Mouse (Mus musculus): ENCODE results near the gene Tor4a. TPM values are rescaled to one million over a fixed set of nuclear protein-coding genes. Genes with fewer than 3 reads are reported as not detected.

Tor4a gene
- polyA plus RNA-seq, 1 experiment = 90.6 TPM

GRCm38 (mm10) chr2:25157655-25158054 is 39.0 kb downstream of the Tor4a start:
- peak; percentile 52 for DNase-seq
- Histone ChIP-seq H3K27ac (ENCODE audit: control insufficient read depth, insufficient read depth, low read length) (no peak overlapping the region), H3K36me3 (ENCODE audit: control insufficient read depth, insufficient read depth, low read length) (no peaks in the 10 kb centered on the region), H3K27me3 (ENCODE audit: control insufficient read depth, insufficient read depth, low read length) (no peaks in the 10 kb centered on the region), H3K4me1 (replicated peaks; ENCODE audit: control insufficient read depth, insufficient read depth, low read length) (no peaks in the 10 kb centered on the region), H3K4me3 (ENCODE audit: control insufficient read depth, insufficient read depth, low read length) (no peak overlapping the region)
- TF ChIP-seq CTCF (IDR thresholded peaks at IDR 0.05; ENCODE audit: borderline replicate concordance, control insufficient read depth, extremely low read depth, insufficient read depth, low read length, poor library complexity) (no peak), POLR2A (IDR thresholded peaks at IDR 0.05; ENCODE audit: control insufficient read depth, extremely low read depth, insufficient read depth, low read length, poor library complexity) (no peak)
- WGBS = 56% methylated on average over 2 of the region's 2 CpGs

DNA sequence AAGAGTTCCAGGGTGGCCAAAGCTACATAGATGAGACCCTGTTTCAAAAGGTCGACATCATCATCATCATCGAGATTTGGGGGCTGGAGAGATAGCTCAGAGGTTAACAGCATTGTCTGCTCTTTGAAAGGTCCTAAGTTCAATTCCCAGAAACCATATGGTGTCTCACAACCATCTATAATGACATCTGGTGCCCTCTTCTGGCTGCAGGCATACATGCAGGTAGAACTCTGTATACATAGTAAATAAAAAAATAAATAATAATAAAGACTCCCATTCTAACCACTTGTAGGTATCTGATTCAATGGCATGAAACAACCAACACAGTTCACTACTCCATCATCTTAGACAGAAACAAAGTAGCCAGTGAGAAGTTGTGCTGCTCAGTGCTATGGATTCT is 39.7 kb downstream of the Tor4a start:
- no peaks in the 10 kb centered on the region for H3K4me1 ChIP-seq (replicated peaks; ENCODE audit: control insufficient read depth, insufficient read depth, low read length)
- no peak overlapping the region for H3K27ac ChIP-seq (ENCODE audit: control insufficient read depth, insufficient read depth, low read length)
- H3K4me3 ChIP-seq (ENCODE audit: control insufficient read depth, insufficient read depth, low read length) = no peak overlapping the region

DNA sequence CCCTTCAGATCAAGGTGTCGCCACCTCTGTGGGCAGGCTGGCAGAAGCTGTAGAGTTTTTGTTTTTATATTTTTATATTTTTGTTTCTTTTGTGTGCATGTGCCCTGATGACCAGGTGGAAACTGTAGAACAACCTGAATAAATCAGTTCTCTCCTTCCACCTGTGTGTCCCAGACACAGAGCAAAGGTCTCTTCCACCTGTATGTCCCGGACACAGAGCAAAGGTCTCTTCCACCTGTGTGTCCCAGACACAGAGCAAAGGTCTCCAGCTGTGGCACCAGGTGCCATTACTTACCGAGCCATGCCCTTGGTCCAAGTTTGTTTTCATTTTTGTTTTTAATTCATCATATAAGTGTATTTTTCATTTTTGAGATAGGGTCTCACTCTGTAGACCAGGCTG is 40.5 kb downstream of the Tor4a start:
- Histone ChIP-seq H3K4me3 (ENCODE audit: control insufficient read depth, insufficient read depth, low read length) (no peak overlapping the region), H3K27ac (ENCODE audit: control insufficient read depth, insufficient read depth, low read length) (no peak overlapping the region), H3K4me1 (replicated peaks; ENCODE audit: control insufficient read depth, insufficient read depth, low read length) (no peaks in the 10 kb centered on the region), H3K36me3 (ENCODE audit: control insufficient read depth, insufficient read depth, low read length) (no peaks in the 10 kb centered on the region), H3K27me3 (ENCODE audit: control insufficient read depth, insufficient read depth, low read length) (no peaks in the 10 kb centered on the region)
- DNase-seq = no peak
- TF ChIP-seq CTCF (IDR thresholded peaks at IDR 0.05; ENCODE audit: borderline replicate concordance, control insufficient read depth, extremely low read depth, insufficient read depth, low read length, poor library complexity) = no peak
- no peak for TF ChIP-seq POLR2A (IDR thresholded peaks at IDR 0.05; ENCODE audit: control insufficient read depth, extremely low read depth, insufficient read depth, low read length, poor library complexity)
- WGBS = 96% methylated on average over 3 of the region's 3 CpGs

More for the DNA sequence above, 39.7 kb downstream of the Tor4a start:
- H3K27me3 ChIP-seq (ENCODE audit: control insufficient read depth, insufficient read depth, low read length) = no peaks in the 10 kb centered on the region
- H3K36me3 ChIP-seq (ENCODE audit: control insufficient read depth, insufficient read depth, low read length) = no peaks in the 10 kb centered on the region
- no peak for DNase-seq
- no peak for TF ChIP-seq CTCF (IDR thresholded peaks at IDR 0.05; ENCODE audit: borderline replicate concordance, control insufficient read depth, extremely low read depth, insufficient read depth, low read length, poor library complexity)
- no peak for TF ChIP-seq POLR2A (IDR thresholded peaks at IDR 0.05; ENCODE audit: control insufficient read depth, extremely low read depth, insufficient read depth, low read length, poor library complexity)
- 53% methylated on average over 2 of the region's 2 CpGs for WGBS

DNA sequence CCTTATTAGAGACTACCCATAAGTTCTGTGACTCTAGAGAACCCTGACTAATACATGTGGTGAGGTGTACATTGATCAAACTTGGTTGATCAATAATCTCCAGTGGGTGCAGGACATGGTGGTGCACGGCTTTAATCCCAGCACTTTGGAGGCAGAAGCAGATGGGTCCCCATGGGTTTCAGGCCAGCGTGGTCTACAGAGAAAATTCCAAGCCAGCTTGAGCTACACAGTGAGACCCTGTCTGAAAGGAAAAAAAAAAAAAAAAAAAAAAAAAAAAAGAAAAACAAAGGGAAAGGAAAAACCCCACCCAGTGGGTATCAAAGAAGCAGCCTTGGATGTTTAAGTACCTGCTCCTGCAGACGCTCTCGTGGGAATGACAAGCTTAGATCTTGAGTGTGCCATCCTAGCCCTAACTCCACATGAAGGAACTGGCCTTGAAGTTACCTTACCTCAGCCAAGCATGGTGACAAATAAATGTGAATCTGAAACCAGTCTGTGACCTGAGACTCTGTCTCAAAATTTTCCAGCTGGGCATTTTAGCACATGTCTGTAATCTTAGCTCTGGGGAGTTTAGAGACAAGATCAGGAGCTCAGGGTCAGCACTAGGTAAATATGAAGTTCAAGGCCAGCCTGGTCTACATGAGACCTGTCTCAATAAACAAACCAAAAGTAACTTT is 45.3 kb downstream of the Tor4a start:
- 89% methylated on average over 4 of the region's 4 CpGs for WGBS
- H3K4me1 ChIP-seq (replicated peaks; ENCODE audit: control insufficient read depth, insufficient read depth, low read length) = no peaks in the 10 kb centered on the region

DNA sequence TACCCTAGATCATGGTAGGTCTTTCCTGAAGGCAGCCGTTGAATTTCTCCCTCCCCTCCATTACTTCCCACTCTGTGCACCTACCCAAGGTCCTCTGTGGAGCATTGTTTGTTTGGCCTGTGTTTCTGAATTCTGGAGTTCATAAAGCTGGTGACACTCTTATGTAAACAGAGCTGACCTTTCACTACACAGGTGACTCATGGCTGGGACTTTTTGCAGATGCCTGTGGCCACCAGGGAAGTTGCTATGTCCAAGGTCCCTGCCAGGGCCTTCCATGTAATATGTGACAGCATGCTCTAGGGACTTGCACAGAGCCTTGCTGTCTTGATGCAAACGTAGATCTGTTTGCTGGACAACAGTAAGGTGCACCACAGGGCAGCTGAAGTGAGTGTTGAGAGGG is 47.0 kb downstream of the Tor4a start:
- TF ChIP-seq CTCF (IDR thresholded peaks at IDR 0.05; ENCODE audit: borderline replicate concordance, control insufficient read depth, extremely low read depth, insufficient read depth, low read length, poor library complexity) = no peak
- no peak for TF ChIP-seq POLR2A (IDR thresholded peaks at IDR 0.05; ENCODE audit: control insufficient read depth, extremely low read depth, insufficient read depth, low read length, poor library complexity)
- no peak overlapping the region for H3K27ac ChIP-seq (ENCODE audit: control insufficient read depth, insufficient read depth, low read length)
- H3K4me3 ChIP-seq (ENCODE audit: control insufficient read depth, insufficient read depth, low read length) = no peak overlapping the region
- no peaks in the 10 kb centered on the region for H3K4me1 ChIP-seq (replicated peaks; ENCODE audit: control insufficient read depth, insufficient read depth, low read length)
- DNase-seq = no peak
- no peaks in the 10 kb centered on the region for H3K27me3 ChIP-seq (ENCODE audit: control insufficient read depth, insufficient read depth, low read length)
- no peaks in the 10 kb centered on the region for H3K36me3 ChIP-seq (ENCODE audit: control insufficient read depth, insufficient read depth, low read length)
- 83% methylated on average over 2 of the region's 2 CpGs for WGBS

More for the DNA sequence above, 45.3 kb downstream of the Tor4a start:
- Histone ChIP-seq H3K27me3 (ENCODE audit: control insufficient read depth, insufficient read depth, low read length) (no peaks in the 10 kb centered on the region), H3K4me3 (ENCODE audit: control insufficient read depth, insufficient read depth, low read length) (no peak overlapping the region), H3K27ac (ENCODE audit: control insufficient read depth, insufficient read depth, low read length) (no peak overlapping the region), H3K36me3 (ENCODE audit: control insufficient read depth, insufficient read depth, low read length) (no peaks in the 10 kb centered on the region)
- TF ChIP-seq CTCF (IDR thresholded peaks at IDR 0.05; ENCODE audit: borderline replicate concordance, control insufficient read depth, extremely low read depth, insufficient read depth, low read length, poor library complexity) = no peak
- no peak for TF ChIP-seq POLR2A (IDR thresholded peaks at IDR 0.05; ENCODE audit: control insufficient read depth, extremely low read depth, insufficient read depth, low read length, poor library complexity)
- no peak for DNase-seq

DNA sequence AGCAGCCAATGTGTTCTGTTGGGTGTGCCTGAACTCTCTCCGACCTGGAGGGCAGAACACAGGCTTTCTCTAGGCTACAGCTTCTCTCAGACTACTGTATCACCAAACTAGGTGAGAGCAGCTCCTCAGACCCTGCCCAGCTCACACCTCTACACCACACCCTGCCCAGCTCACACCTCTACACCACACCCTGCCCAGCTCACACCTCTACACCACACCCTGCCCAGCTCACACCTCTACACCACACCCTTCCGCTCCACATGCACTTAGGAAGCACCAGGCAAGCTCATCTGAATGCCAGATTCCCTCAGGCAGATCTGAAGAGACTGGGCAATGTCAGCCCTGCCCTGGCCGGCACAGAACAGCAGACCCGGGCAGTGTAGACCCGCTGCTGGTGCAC is 48.8 kb downstream of the Tor4a start:
- TF ChIP-seq POLR2A (IDR thresholded peaks at IDR 0.05; ENCODE audit: control insufficient read depth, extremely low read depth, insufficient read depth, low read length, poor library complexity) = no peak
- TF ChIP-seq CTCF (IDR thresholded peaks at IDR 0.05; ENCODE audit: borderline replicate concordance, control insufficient read depth, extremely low read depth, insufficient read depth, low read length, poor library complexity) = no peak
- Histone ChIP-seq H3K4me3 (ENCODE audit: control insufficient read depth, insufficient read depth, low read length) (no peak overlapping the region), H3K27ac (ENCODE audit: control insufficient read depth, insufficient read depth, low read length) (no peak overlapping the region), H3K36me3 (ENCODE audit: control insufficient read depth, insufficient read depth, low read length) (no peaks in the 10 kb centered on the region), H3K4me1 (replicated peaks; ENCODE audit: control insufficient read depth, insufficient read depth, low read length) (no peaks in the 10 kb centered on the region), H3K27me3 (ENCODE audit: control insufficient read depth, insufficient read depth, low read length) (no peaks in the 10 kb centered on the region)
- no peak for DNase-seq
- 94% methylated on average over 5 of the region's 5 CpGs for WGBS

DNA sequence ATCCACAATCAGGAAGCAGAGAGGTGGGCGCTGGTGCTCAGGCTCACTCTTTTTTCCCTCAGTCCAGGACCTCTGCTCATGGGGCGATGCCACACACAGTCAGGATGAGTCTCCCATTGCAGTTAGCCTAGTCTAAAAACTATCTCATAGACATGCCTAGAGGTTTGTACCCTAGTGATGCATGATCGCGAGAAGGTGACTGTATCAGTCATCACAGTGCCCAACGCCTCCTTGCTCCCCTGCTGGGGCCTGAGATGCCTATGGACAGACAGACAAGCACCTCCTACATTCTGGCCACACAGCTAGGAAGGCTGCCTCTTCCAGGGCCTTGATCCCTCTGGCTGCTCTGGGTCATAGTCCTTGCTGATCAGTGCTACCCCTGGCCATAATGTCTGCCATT is 49.3 kb downstream of the Tor4a start:
- H3K4me3 ChIP-seq (ENCODE audit: control insufficient read depth, insufficient read depth, low read length) = no peak overlapping the region
- H3K27ac ChIP-seq (ENCODE audit: control insufficient read depth, insufficient read depth, low read length) = no peak overlapping the region
- no peaks in the 10 kb centered on the region for H3K4me1 ChIP-seq (replicated peaks; ENCODE audit: control insufficient read depth, insufficient read depth, low read length)
- TF ChIP-seq CTCF (IDR thresholded peaks at IDR 0.05; ENCODE audit: borderline replicate concordance, control insufficient read depth, extremely low read depth, insufficient read depth, low read length, poor library complexity) (no peak), POLR2A (IDR thresholded peaks at IDR 0.05; ENCODE audit: control insufficient read depth, extremely low read depth, insufficient read depth, low read length, poor library complexity) (no peak)
- WGBS = 93% methylated on average over 5 of the region's 5 CpGs
- no peak for DNase-seq
- H3K36me3 ChIP-seq (ENCODE audit: control insufficient read depth, insufficient read depth, low read length) = no peaks in the 10 kb centered on the region
- H3K27me3 ChIP-seq (ENCODE audit: control insufficient read depth, insufficient read depth, low read length) = no peaks in the 10 kb centered on the region
